In genomic region chr9:21923490-21924098, GRCm38 (mm10) we compare ENCODE assay signal across 10 mouse cellular contexts. TPM values are rescaled to one million over a fixed set of nuclear protein-coding genes. Genes with fewer than 3 reads are reported as not detected.
A peak's percentile ranks its signal among the peaks of the same experiment; 100 is the strongest.
DNase-seq lines count a peak whose midpoint lies in the region; ATAC-seq lines count a peak whose summit lies in the region.
"Had no signal": no experiment of that assay in that cellular context is flagged by ENCODE, and none has a peak within 500 bp of the region (broad histone marks: within the 10 kb centered on the region; RNA-seq: fewer than 3 reads in every experiment).

No protein-coding gene starts in this region.

- no peak for ATAC-seq in heart, embryonic 12.5 days (ENCODE audit: insufficient number of reproducible peaks, low FRiP score)
- ATAC-seq in lung, embryonic 15.5 days (ENCODE audit: borderline replicate concordance, extremely low read depth, low FRiP score, low TSS enrichment) = no peak; the same call in 1 of the 2 replicates
- ATAC-seq in embryonic facial prominence, embryonic 14.5 days (ENCODE audit: low read depth) = no peak
- ATAC-seq: forebrain, postnatal 0 days; inflammation-experienced regulatory T-cells, adult 6 months had no signal

- H3K9ac ChIP-seq in heart, embryonic 12.5 days = no peak overlapping the region
- H3K9ac ChIP-seq in lung, embryonic 15.5 days = no peak overlapping the region
- no peak overlapping the region for H3K9ac ChIP-seq in embryonic facial prominence, embryonic 14.5 days (ENCODE audit: low read depth, low read length)
- H3K9ac ChIP-seq: forebrain, postnatal 0 days had no signal

- peaks cover 11% of the 10 kb centered on the region; the same call in 1 of the 2 replicates for H3K79me2 ChIP-seq in macrophage (ENCODE audit: inconsistent target)

- peaks cover 36% of the 10 kb centered on the region for H3K4me1 ChIP-seq in heart, embryonic 12.5 days (replicated peaks)
- H3K4me1 ChIP-seq in lung, embryonic 15.5 days = peaks cover 28% of the 10 kb centered on the region
- peaks cover 8% of the 10 kb centered on the region for H3K4me1 ChIP-seq in embryonic facial prominence, embryonic 14.5 days (ENCODE audit: control insufficient read depth, insufficient read depth, low read length)
- H3K4me1 ChIP-seq in forebrain, embryonic 10.5 days = peaks cover 19% of the 10 kb centered on the region

- peak overlapping the region; percentile 91 for H3K27ac ChIP-seq in heart, embryonic 12.5 days (ENCODE audit: poor library complexity, severe bottlenecking)
- peak overlapping the region; percentile 80 for H3K27ac ChIP-seq in lung, embryonic 15.5 days
- 0 out of 2 replicates have a peak overlapping the region, but pooled peaks have one; percentile 40 for H3K27ac ChIP-seq in embryonic facial prominence, embryonic 14.5 days (replicated peaks; ENCODE audit: low read depth, low read length)
- H3K27ac ChIP-seq in macrophage = peak overlapping the region; percentile 21
- H3K27ac ChIP-seq in forebrain, embryonic 10.5 days = no peak overlapping the region

- intact Hi-C loops in heart, postnatal 10 days (cut with DNase I) = no loop called here

- no peaks in the 10 kb centered on the region for H3K9me3 ChIP-seq in heart, embryonic 12.5 days (replicated peaks)
- no peaks in the 10 kb centered on the region for H3K9me3 ChIP-seq in lung, embryonic 15.5 days
- no peaks in the 10 kb centered on the region for H3K9me3 ChIP-seq in embryonic facial prominence, embryonic 14.5 days (ENCODE audit: control insufficient read depth, low read length)
- H3K9me3 ChIP-seq in forebrain, embryonic 10.5 days = no peaks in the 10 kb centered on the region

- no peaks in the 10 kb centered on the region for H3K27me3 ChIP-seq in heart, embryonic 12.5 days (replicated peaks)
- H3K27me3 ChIP-seq in lung, embryonic 15.5 days = no peaks in the 10 kb centered on the region
- H3K27me3 ChIP-seq in embryonic facial prominence, embryonic 14.5 days (replicated peaks; ENCODE audit: control insufficient read depth, insufficient read depth, low read length) = no peaks in the 10 kb centered on the region
- H3K27me3 ChIP-seq in forebrain, embryonic 10.5 days (ENCODE audit: poor library complexity, severe bottlenecking) = no peaks in the 10 kb centered on the region

- no peak for DNase-seq in heart, postnatal 10 days
- no peak for DNase-seq in lung, adult 18-20 months
- no peak for DNase-seq in embryonic facial prominence, embryonic 14.5 days (ENCODE audit: low spot score)
- no peak for DNase-seq in forebrain, embryonic 10.5 days (ENCODE audit: extremely low spot score, low spot score)
- DNase-seq in thymus, postnatal 10 days (ENCODE audit: low spot score in 2 of 2) = no peak
- DNase-seq: forebrain, postnatal 0 days had no signal

- no peak overlapping the region for H3K4me2 ChIP-seq in heart, embryonic 12.5 days
- no peak overlapping the region for H3K4me2 ChIP-seq in lung, embryonic 15.5 days
- no peak overlapping the region for H3K4me2 ChIP-seq in embryonic facial prominence, embryonic 14.5 days (ENCODE audit: low read depth, low read length)

- H3K4me3 ChIP-seq in heart, embryonic 12.5 days = no peak overlapping the region
- H3K4me3 ChIP-seq in lung, embryonic 15.5 days = no peak overlapping the region
- no peak overlapping the region for H3K4me3 ChIP-seq in embryonic facial prominence, embryonic 14.5 days (ENCODE audit: low read depth, low read length)
- no peak overlapping the region for H3K4me3 ChIP-seq in macrophage (ENCODE audit: inconsistent target)
- H3K4me3 ChIP-seq in forebrain, embryonic 10.5 days = no peak overlapping the region

- WGBS in heart, embryonic 12.5 days = 25% methylated on average over 3 of the region's 3 CpGs
- WGBS in lung, embryonic 15.5 days = 16% methylated on average over 3 of the region's 3 CpGs
- WGBS in embryonic facial prominence, embryonic 14.5 days = 56% methylated on average over 3 of the region's 3 CpGs
- WGBS in macrophage (ENCODE audit: missing documents) = 20% methylated on average over 3 of the region's 3 CpGs
- WGBS in forebrain, embryonic 10.5 days = 87% methylated on average over 3 of the region's 3 CpGs

- H3K36me3 ChIP-seq in heart, embryonic 12.5 days = no peaks in the 10 kb centered on the region; the same call in 1 of the 2 replicates
- 0 out of 2 replicates have a peak, but pooled peaks cover 4% of the 10 kb centered on the region for H3K36me3 ChIP-seq in lung, embryonic 15.5 days
- H3K36me3 ChIP-seq in embryonic facial prominence, embryonic 14.5 days (ENCODE audit: control insufficient read depth, insufficient read depth, low read length) = no peaks in the 10 kb centered on the region
- no peaks in the 10 kb centered on the region for H3K36me3 ChIP-seq in macrophage (ENCODE audit: inconsistent target)
- H3K36me3 ChIP-seq in forebrain, embryonic 10.5 days (replicated peaks) = peaks cover 23% of the 10 kb centered on the region

RNA-seq across cellular contexts. Expression of gene Ccdc159, which starts 3.7 kb away (rescaled TPM):
- polyA plus RNA-seq in heart, embryonic 12.5 days (2016; fragmentation: Nextera tagmentation; extraction: Ambion mirVana) = 2.7 and 3.8 TPM in 2 replicates
- total RNA-seq in heart, postnatal 10 days (2021) = 1 to 10 TPM in 1 of 2 experiments, under 1 TPM in 1; 0.74 to 1.0 TPM
- polyA plus RNA-seq in lung, embryonic 15.5 days (2015; fragmentation: Nextera tagmentation; extraction: Ambion mirVana) = 3.2 and 4.6 TPM in 2 replicates
- polyA plus RNA-seq in embryonic facial prominence, embryonic 14.5 days (2014; fragmentation: Nextera tagmentation; extraction: Ambion mirVana) = 2.8 and 3.0 TPM in 2 replicates
- total RNA-seq in macrophage (2018; cell fraction: chromatin; rRNA removed) = 10 to 100 TPM in 20 of 26 experiments, 1 to 10 TPM in 6; 7.1 to 19.0 (median 12.5) TPM
- 1 to 10 TPM in 13 of 26 experiments, under 1 TPM in 13; 0.62 to 1.6 (median 1.0) TPM for total RNA-seq in macrophage (2018; cell fraction: cytosol; rRNA removed)
- 10 to 100 TPM in 1 of 26 experiments, 1 to 10 TPM in 25; 1.4 to 11.4 (median 4.2) TPM for total RNA-seq in macrophage (2018; cell fraction: nucleus; rRNA removed)
- 0.63 to 1.3 TPM (median 1.1 TPM) in 3 replicates for polyA plus RNA-seq in macrophage (2018)
- 3.5 and 3.6 TPM in 2 replicates for polyA plus RNA-seq in forebrain, embryonic 10.5 days (2016; fragmentation: Nextera tagmentation; extraction: Ambion mirVana)
- polyA plus RNA-seq: inflammation-experienced regulatory T-cells, adult 6 months had no signal

RNA-seq across cellular contexts. Expression of gene Tmem205, which starts 3.8 kb away (rescaled TPM):
- 38.3 and 38.4 TPM in 2 replicates for polyA plus RNA-seq in heart, embryonic 12.5 days (2016; fragmentation: Nextera tagmentation; extraction: Ambion mirVana)
- 10 to 100 TPM; 24.3 to 28.6 TPM for total RNA-seq in heart, postnatal 10 days (2021)
- polyA plus RNA-seq in lung, embryonic 15.5 days (2015; fragmentation: Nextera tagmentation; extraction: Ambion mirVana) = 51.9 and 52.6 TPM in 2 replicates
- 53.3 and 53.7 TPM in 2 replicates for polyA plus RNA-seq in embryonic facial prominence, embryonic 14.5 days (2014; fragmentation: Nextera tagmentation; extraction: Ambion mirVana)
- total RNA-seq in macrophage (2018; cell fraction: chromatin; rRNA removed) = 10 to 100 TPM in 13 of 26 experiments, 1 to 10 TPM in 13; 1.2 to 40.1 (median 10.5) TPM
- total RNA-seq in macrophage (2018; cell fraction: cytosol; rRNA removed) = 10 to 100 TPM; 29.1 to 56.4 (median 38.6) TPM
- total RNA-seq in macrophage (2018; cell fraction: nucleus; rRNA removed) = 10 to 100 TPM in 25 of 26 experiments, 1 to 10 TPM in 1; 10.0 to 47.0 (median 18.5) TPM
- polyA plus RNA-seq in macrophage (2018) = 14.3 to 71.0 TPM (median 48.2 TPM) in 3 replicates
- polyA plus RNA-seq in forebrain, embryonic 10.5 days (2016; fragmentation: Nextera tagmentation; extraction: Ambion mirVana) = 32.0 and 33.7 TPM in 2 replicates

RNA-seq across cellular contexts. Expression of gene Rab3d, which starts 5.6 kb away (rescaled TPM):
- polyA plus RNA-seq in heart, embryonic 12.5 days (2016; fragmentation: Nextera tagmentation; extraction: Ambion mirVana) = 10.5 and 12.2 TPM in 2 replicates
- total RNA-seq in heart, postnatal 10 days (2021) = 10 to 100 TPM; 10.3 to 12.6 TPM
- polyA plus RNA-seq in lung, embryonic 15.5 days (2015; fragmentation: Nextera tagmentation; extraction: Ambion mirVana) = 15.3 and 20.2 TPM in 2 replicates
- 21.6 and 25.3 TPM in 2 replicates for polyA plus RNA-seq in embryonic facial prominence, embryonic 14.5 days (2014; fragmentation: Nextera tagmentation; extraction: Ambion mirVana)
- 10 to 100 TPM in 1 of 26 experiments, 1 to 10 TPM in 18, under 1 TPM in 6, not detected in 1; 0.20 to 11.4 (median 2.0) TPM for total RNA-seq in macrophage (2018; cell fraction: chromatin; rRNA removed)
- total RNA-seq in macrophage (2018; cell fraction: cytosol; rRNA removed) = 10 to 100 TPM; 10.6 to 21.1 (median 13.3) TPM
- total RNA-seq in macrophage (2018; cell fraction: nucleus; rRNA removed) = 10 to 100 TPM in 4 of 26 experiments, 1 to 10 TPM in 22; 3.3 to 11.7 (median 6.5) TPM
- polyA plus RNA-seq in macrophage (2018) = 12.4 to 19.7 TPM (median 16.8 TPM) in 3 replicates
- polyA plus RNA-seq in forebrain, embryonic 10.5 days (2016; fragmentation: Nextera tagmentation; extraction: Ambion mirVana) = 5.1 and 5.3 TPM in 2 replicates

RNA-seq across cellular contexts. Expression of gene Plppr2, which starts 13.2 kb away (rescaled TPM):
- polyA plus RNA-seq in heart, embryonic 12.5 days (2016; fragmentation: Nextera tagmentation; extraction: Ambion mirVana) = 8.2 and 8.4 TPM in 2 replicates
- 1 to 10 TPM; 2.2 to 2.4 TPM for total RNA-seq in heart, postnatal 10 days (2021)
- polyA plus RNA-seq in lung, embryonic 15.5 days (2015; fragmentation: Nextera tagmentation; extraction: Ambion mirVana) = 7.8 and 8.0 TPM in 2 replicates
- polyA plus RNA-seq in embryonic facial prominence, embryonic 14.5 days (2014; fragmentation: Nextera tagmentation; extraction: Ambion mirVana) = 10.5 and 14.4 TPM in 2 replicates
- total RNA-seq in macrophage (2018; cell fraction: chromatin; rRNA removed) = 1 to 10 TPM; 2.5 to 8.0 (median 4.6) TPM
- total RNA-seq in macrophage (2018; cell fraction: cytosol; rRNA removed) = 1 to 10 TPM in 7 of 26 experiments, under 1 TPM in 19; 0.33 to 1.4 (median 0.88) TPM
- total RNA-seq in macrophage (2018; cell fraction: nucleus; rRNA removed) = 1 to 10 TPM; 1.8 to 5.5 (median 3.6) TPM
- polyA plus RNA-seq in macrophage (2018) = 0.36 to 1.4 TPM (median 0.91 TPM) in 3 replicates
- polyA plus RNA-seq in forebrain, embryonic 10.5 days (2016; fragmentation: Nextera tagmentation; extraction: Ambion mirVana) = 9.0 and 11.5 TPM in 2 replicates

RNA-seq across cellular contexts. Expression of gene Swsap1, which starts 32.0 kb away (rescaled TPM):
- 4.8 and 5.8 TPM in 2 replicates for polyA plus RNA-seq in heart, embryonic 12.5 days (2016; fragmentation: Nextera tagmentation; extraction: Ambion mirVana)
- total RNA-seq in heart, postnatal 10 days (2021) = 1 to 10 TPM; 8.7 TPM
- polyA plus RNA-seq in lung, embryonic 15.5 days (2015; fragmentation: Nextera tagmentation; extraction: Ambion mirVana) = 6.5 and 6.7 TPM in 2 replicates
- polyA plus RNA-seq in embryonic facial prominence, embryonic 14.5 days (2014; fragmentation: Nextera tagmentation; extraction: Ambion mirVana) = 9.5 and 10.1 TPM in 2 replicates
- total RNA-seq in macrophage (2018; cell fraction: chromatin; rRNA removed) = 1 to 10 TPM in 10 of 26 experiments, under 1 TPM in 5, not detected in 11; 0.40 to 4.0 (median 1.4) TPM
- 1 to 10 TPM; 1.4 to 7.9 (median 5.2) TPM for total RNA-seq in macrophage (2018; cell fraction: cytosol; rRNA removed)
- total RNA-seq in macrophage (2018; cell fraction: nucleus; rRNA removed) = 1 to 10 TPM in 19 of 26 experiments, under 1 TPM in 6, not detected in 1; 0.40 to 5.5 (median 1.9) TPM
- polyA plus RNA-seq in macrophage (2018) = 5.2 to 6.3 TPM (median 5.4 TPM) in 3 replicates
- 7.2 and 9.6 TPM in 2 replicates for polyA plus RNA-seq in forebrain, embryonic 10.5 days (2016; fragmentation: Nextera tagmentation; extraction: Ambion mirVana)
